Mouse (Mus musculus) forebrain, embryonic 11.5 days (tissue): Measurements from ENCODE around the gene Cct3. TPM values are rescaled to one million over a fixed set of nuclear protein-coding genes. Genes with fewer than 3 reads are reported as not detected.
"Not testable (repeated sequence)": the region's sequence is repeated elsewhere in the genome, so short reads cannot be mapped to it uniquely, and the experiment has no call there.

Experiments used
- ATAC-seq: fragments of 200-750 bp; cut with Nextera tagmentation; replicated peaks from 2 replicates; pipeline ENCODE4 v1.8.0; 2017; ENCODE audit warnings: moderate TSS enrichment; ENCODE audit not compliant: low FRiP score
- DNase-seq: peaks from one replicate; pipeline ENCODE4 v3.0.0-alpha.2; 2017; ENCODE audit warnings: low spot score
- H3K27ac ChIP-seq: fragments of 300-500 bp; sonication (generic); 2 replicates; pipeline ENCODE4 v1.5.1; 2014; ENCODE audit warnings: low read depth, low read length
- H3K27me3 ChIP-seq: fragments of 300-500 bp; sonication (generic); 2 replicates; pipeline ENCODE4 v1.6.1; 2014; ENCODE audit warnings: mild to moderate bottlenecking, low read length, mixed read lengths; ENCODE audit not compliant: control insufficient read depth, insufficient read depth
- H3K36me3 ChIP-seq: fragments of 300-500 bp; sonication (generic); 2 replicates; pipeline ENCODE4 v1.6.1; 2014; ENCODE audit warnings: mild to moderate bottlenecking, low read length, moderate library complexity, mixed read lengths; ENCODE audit not compliant: control insufficient read depth, insufficient read depth
- H3K4me1 ChIP-seq: fragments of 300-500 bp; sonication (generic); replicated peaks from 2 replicates; pipeline ENCODE4 v1.6.1; 2014; ENCODE audit warnings: low read length, mixed read lengths; ENCODE audit not compliant: control insufficient read depth, insufficient read depth
- H3K4me2 ChIP-seq: fragments of 300-500 bp; sonication (generic); 2 replicates; pipeline ENCODE4 v1.6.1; 2014; ENCODE audit warnings: low read depth, mild to moderate bottlenecking, low read length, moderate library complexity, mixed read lengths; ENCODE audit not compliant: severe bottlenecking
- H3K4me3 ChIP-seq: fragments of 300-500 bp; sonication (generic); 2 replicates; pipeline ENCODE4 v1.5.1; 2014; ENCODE audit warnings: low read depth, low read length
- H3K9ac ChIP-seq: fragments of 300-500 bp; sonication (generic); 2 replicates; pipeline ENCODE4 v1.6.1; 2014; ENCODE audit warnings: low read length
- H3K9me3 ChIP-seq: fragments of 300-500 bp; sonication (generic); 2 replicates; pipeline ENCODE4 v1.6.1; 2016; ENCODE audit warnings: low read length, mixed read lengths; ENCODE audit not compliant: control insufficient read depth
- WGBS: fragments of 180-500 bp; shearing (Covaris S2); extraction: QIAGEN DNeasy Blood & Tissue Kit; methylation state at CpG from one replicate; pipeline ENCODE4 v1.1.7; 2014; 5-methylcytosine and 5-hydroxymethylcytosine counted together
- polyA plus RNA-seq: library from polyadenylated mRNA; unstranded; fragments of >200 nt; fragmentation: Nextera tagmentation; extraction: Ambion mirVana; gene quantifications from 2 replicates; pipeline ENCODE4 v1.2.1, GENCODE M21; 2014

Gene Cct3
- polyA plus RNA-seq, 1 experiment from 2014 or later, result 725 TPM

- H3K9ac ChIP-seq, result no peak overlapping the region
- ATAC-seq (no peak), DNase-seq (peak; percentile 56)
- H3K27me3 ChIP-seq, result peaks cover 13% of the 10 kb centered on the region
- no peak overlapping the region for H3K27ac ChIP-seq
- no peak overlapping the region for H3K4me3 ChIP-seq
- no peaks in the 10 kb centered on the region for H3K9me3 ChIP-seq
- H3K36me3 ChIP-seq, result peaks cover 19% of the 10 kb centered on the region
- 85% methylated on average over 6 of the region's 6 CpGs for WGBS
- H3K4me1 ChIP-seq, result no peaks in the 10 kb centered on the region; the same call in 1 of the 2 replicates
- no peak overlapping the region for H3K4me2 ChIP-seq
These were observed 64.2 kb downstream of the Cct3 start for GRCm38 (mm10) chr3:88361096-88361495.

- Histone ChIP-seq H3K4me1 (no peaks in the 10 kb centered on the region; the same call in 1 of the 2 replicates), H3K27ac (no peak overlapping the region)
These were observed 64.8 kb downstream of the Cct3 start for GRCm38 (mm10) chr3:88361612-88362313.

GRCm38 (mm10) chr3:88363700-88364099 lies 66.8 kb downstream of the Cct3 start:
- WGBS, result 66% methylated on average over 4 of the region's 4 CpGs

More at GRCm38 (mm10) chr3:88361612-88362313, 64.8 kb downstream of the Cct3 start:
- no peak for ATAC-seq
- peak; percentile 41 for DNase-seq
- Histone ChIP-seq H3K4me2 (no peak overlapping the region), H3K9ac (no peak overlapping the region), H3K27me3 (peaks cover 14% of the 10 kb centered on the region), H3K36me3 (peaks cover 17% of the 10 kb centered on the region), H3K9me3 (no peaks in the 10 kb centered on the region), H3K4me3 (no peak overlapping the region)
- 100% methylated on average over 2 of the region's 2 CpGs for WGBS

GRCm38 (mm10) chr3:88364337-88364736 lies 67.4 kb downstream of the Cct3 start, which contains the start of gene Paqr6:
Gene Paqr6 (plus strand): TSS chr3:88364584.
- Histone ChIP-seq H3K27me3 (peaks cover 14% of the 10 kb centered on the region), H3K4me3 (no peak within 1 kb of the TSS), H3K9me3 (no peaks in the 10 kb centered on the region), H3K36me3 (peaks cover 12% of the 10 kb centered on the region), H3K9ac (no peak within 1 kb of the TSS), H3K27ac (no peak within 1 kb of the TSS), H3K4me1 (no peaks in the 10 kb centered on the region; the same call in 1 of the 2 replicates), H3K4me2 (0 out of 2 replicates have a peak within 1 kb of the TSS, but pooled peaks have one; percentile 24)
- no peak; the same call in 1 of the 2 replicates for ATAC-seq
- 3% methylated on average over 16 of the region's 16 CpGs for WGBS
- peak; percentile 73 for DNase-seq

More at GRCm38 (mm10) chr3:88363700-88364099, 66.8 kb downstream of the Cct3 start:
- Histone ChIP-seq H3K9me3 (no peaks in the 10 kb centered on the region), H3K9ac (no peak overlapping the region), H3K36me3 (peaks cover 17% of the 10 kb centered on the region), H3K4me1 (no peaks in the 10 kb centered on the region; the same call in 1 of the 2 replicates), H3K4me3 (no peak overlapping the region), H3K27ac (no peak overlapping the region), H3K27me3 (peaks cover 14% of the 10 kb centered on the region), H3K4me2 (no peak overlapping the region)
- no peak for ATAC-seq
- peak; percentile 54 for DNase-seq

GRCm38 (mm10) chr3:88365705-88366361 lies 68.9 kb downstream of the Cct3 start:
- H3K4me3 ChIP-seq, result no peak overlapping the region
- H3K27me3 ChIP-seq, result peaks cover 14% of the 10 kb centered on the region
- ATAC-seq (no peak), DNase-seq (no peak)
- no peaks in the 10 kb centered on the region; the same call in 1 of the 2 replicates for H3K4me1 ChIP-seq
- 33% methylated on average over 34 of the region's 34 CpGs for WGBS
- no peak overlapping the region for H3K9ac ChIP-seq
- peaks cover 2% of the 10 kb centered on the region; the same call in 1 of the 2 replicates for H3K36me3 ChIP-seq
- no peak overlapping the region for H3K4me2 ChIP-seq
- H3K27ac ChIP-seq, result no peak overlapping the region
- H3K9me3 ChIP-seq, result peaks cover 5% of the 10 kb centered on the region; the same call in 1 of the 2 replicates

GRCm38 (mm10) chr3:88366830-88367428 lies 70.0 kb downstream of the Cct3 start:
- H3K36me3 ChIP-seq, H3K4me1 ChIP-seq, H3K9ac ChIP-seq, H3K27ac ChIP-seq, H3K9me3 ChIP-seq: not testable (repeated sequence)
- 2% methylated on average over 18 of the region's 22 CpGs for WGBS
- Histone ChIP-seq H3K4me3 (peak overlapping the region; percentile 12; the same call in 1 of the 2 replicates), H3K27me3 (peaks cover 14% of the 10 kb centered on the region), H3K4me2 (peak overlapping the region; percentile 32)
- peak; percentile 66 for DNase-seq
- ATAC-seq, result peak; percentile 83

- H3K27ac ChIP-seq, DNase-seq, H3K4me3 ChIP-seq, H3K4me1 ChIP-seq, ATAC-seq, H3K36me3 ChIP-seq, H3K9me3 ChIP-seq, H3K4me2 ChIP-seq, H3K9ac ChIP-seq: not testable (repeated sequence)
- H3K27me3 ChIP-seq, result peaks cover 14% of the 10 kb centered on the region
- 35% methylated on average over 3 of the region's 7 CpGs for WGBS
These were observed 70.6 kb downstream of the Cct3 start for GRCm38 (mm10) chr3:88367517-88367916.

GRCm38 (mm10) chr3:88368511-88368910 lies 71.6 kb downstream of the Cct3 start:
- H3K4me1 ChIP-seq, H3K36me3 ChIP-seq, H3K4me2 ChIP-seq, H3K4me3 ChIP-seq, ATAC-seq, H3K9ac ChIP-seq, DNase-seq, H3K9me3 ChIP-seq, H3K27ac ChIP-seq: not testable (repeated sequence)
- H3K27me3 ChIP-seq, result peaks cover 14% of the 10 kb centered on the region
- 91% methylated on average over 7 of the region's 7 CpGs for WGBS
